Mouse (Mus musculus): ENCODE results near the gene Mup4.
"Not testable (repeated sequence)": the region's sequence is repeated elsewhere in the genome, so short reads cannot be mapped to it uniquely, and the experiment has no call there.

Mup4 gene

GRCm38 (mm10) chr4:59960610-59961009, at the start of gene Mup4:
TSS of gene Mup4 (minus strand) at chr4:59960710.
- DNase-seq (ENCODE audit: low spot score), result no peak

- not testable (repeated sequence) for DNase-seq (ENCODE audit: low spot score)
These were observed 37.4 kb upstream of the Mup4 start for GRCm38 (mm10) chr4:59997894-59998293.

GRCm38 (mm10) chr4:59963405-59964344, 3.2 kb upstream of the Mup4 start, which contains the start of gene Mup6:
TSS of gene Mup6 (plus strand) at chr4:59964294.
- no peak for DNase-seq (ENCODE audit: low spot score)

GRCm38 (mm10) chr4:59937543-59937942, 23.0 kb downstream of the Mup4 start:
- no peak for DNase-seq (ENCODE audit: low spot score)

GRCm38 (mm10) chr4:59932505-59933281, 27.8 kb downstream of the Mup4 start:
- peak; percentile 28 for DNase-seq (ENCODE audit: low spot score)

GRCm38 (mm10) chr4:59928347-59928746, 32.2 kb downstream of the Mup4 start:
- peak; percentile 60 for DNase-seq (ENCODE audit: low spot score)

GRCm38 (mm10) chr4:59927666-59928065, 32.8 kb downstream of the Mup4 start:
- DNase-seq (ENCODE audit: low spot score), result no peak

GRCm38 (mm10) chr4:59925082-59925481, 35.4 kb downstream of the Mup4 start:
- DNase-seq (ENCODE audit: low spot score), result no peak

GRCm38 (mm10) chr4:59917966-59918365, 42.5 kb downstream of the Mup4 start:
- no peak for DNase-seq (ENCODE audit: low spot score)

- DNase-seq (ENCODE audit: low spot score), result no peak
These were observed 45.7 kb downstream of the Mup4 start, which contains the start of gene Slc46a2 for GRCm38 (mm10) chr4:59914608-59915403. TSS of gene Slc46a2 (minus strand) at chr4:59915056.

- DNase-seq (ENCODE audit: low spot score), result no peak
These were observed 51.7 kb downstream of the Mup4 start for GRCm38 (mm10) chr4:59908785-59909184.

GRCm38 (mm10) chr4:59907657-59908230, 52.8 kb downstream of the Mup4 start:
- DNase-seq (ENCODE audit: low spot score), result no peak

- DNase-seq (ENCODE audit: low spot score), result peak; percentile 60
These were observed 53.4 kb downstream of the Mup4 start for GRCm38 (mm10) chr4:59907092-59907491.

All from yolk sac, embryonic 10.5 days (tissue).